Mouse (Mus musculus): ENCODE measurements around the gene Rmnd5b.

- TF ChIP-seq POLR2A (IDR thresholded peaks at IDR 0.05; ENCODE audit: low read depth, low read length) (no peak), CTCF (conservative IDR thresholded peaks at IDR 0.05; ENCODE audit: insufficient read depth, insufficient read length, low read depth, low read length) (no peak)
These were observed 37.6 kb upstream of the Rmnd5b start for GRCm38 (mm10) chr11:51673291-51673690.

Measured in kidney, adult 2 months (tissue).